Mouse (Mus musculus): Measurements from ENCODE around the gene Skint5.

- no peak for TF ChIP-seq CTCF (IDR thresholded peaks at IDR 0.05; ENCODE audit: extremely low read depth, insufficient read depth, low read length)
- no peak for TF ChIP-seq POLR2A (IDR thresholded peaks at IDR 0.05; ENCODE audit: extremely low read depth, insufficient read depth, low read length)
Measured at GRCm38 (mm10) chr4:113999403-113999802, at the start of gene Skint5.

All from cortical plate, adult 2 months (tissue).